Mouse (Mus musculus): Measurements from ENCODE around the gene Ino80.

DNA sequence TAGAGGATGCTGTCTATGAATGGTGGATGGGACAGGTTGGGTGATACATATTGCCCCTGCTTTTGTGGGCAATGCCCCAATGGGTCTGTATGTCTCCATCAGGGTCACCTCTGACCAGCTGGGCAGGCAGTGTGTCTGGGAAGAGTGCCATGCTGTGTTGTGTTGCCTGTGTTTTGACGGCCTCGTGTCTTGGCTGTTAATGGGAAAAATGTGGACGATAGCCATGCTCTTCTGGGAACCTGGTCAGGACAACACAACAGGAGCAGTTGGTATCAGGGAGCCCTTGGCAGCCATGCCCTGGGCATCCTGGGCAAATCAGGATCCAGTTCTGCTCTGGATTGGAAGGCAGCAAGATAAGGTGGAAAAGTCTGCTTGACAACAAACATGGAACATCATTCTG lies 122.4 kb downstream of the Ino80 start:
- TF ChIP-seq CTCF (IDR thresholded peaks at IDR 0.05; ENCODE audit: extremely low read depth, insufficient read depth, insufficient read length, insufficient replicate concordance) (no peak), POLR2A (IDR thresholded peaks at IDR 0.05; ENCODE audit: low read depth, low read length) (no peak)

Data from spleen, adult 2 months (tissue).